Mouse (Mus musculus): ENCODE results near the gene Ccnl2.

GRCm38 (mm10) chr4:155829866-155830265 lies 17.6 kb downstream of the Ccnl2 start:
- TF ChIP-seq CTCF (IDR thresholded peaks at IDR 0.05; ENCODE audit: low read depth): no peak
- TF ChIP-seq EP300 (IDR thresholded peaks at IDR 0.05; ENCODE audit: low read depth): no peak
